Mouse (Mus musculus) liver, adult 2 months (tissue): ENCODE results near the gene Pard6a. TPM values are rescaled to one million over a fixed set of nuclear protein-coding genes. Genes with fewer than 3 reads are reported as not detected.

Experiments used
- DNase-seq: peaks from one replicate; pipeline ENCODE4 v3.0.0-alpha.2; 2011; ENCODE audit warnings: low read depth, low spot score; ENCODE audit errors: extremely low read depth
- H3K27ac ChIP-seq: fragments of 200-500 bp; replicated peaks from 2 replicates; pipeline ENCODE4 v1.5.1; 2012; ENCODE audit warnings: low read depth, mild to moderate bottlenecking, control low read depth, inconsistent platforms, low read length; ENCODE audit not compliant: insufficient read depth
- H3K27me3 ChIP-seq: fragments of 200-500 bp; 2 replicates; pipeline ENCODE4 v1.6.1; 2012; ENCODE audit warnings: mild to moderate bottlenecking, moderate library complexity, low read length, inconsistent platforms; ENCODE audit not compliant: control insufficient read depth, insufficient read depth
- H3K36me3 ChIP-seq: fragments of 200-500 bp; 2 replicates; pipeline ENCODE4 v1.6.1; 2012; ENCODE audit warnings: low read length, inconsistent platforms; ENCODE audit not compliant: control insufficient read depth, insufficient read depth
- H3K4me1 ChIP-seq: fragments of 200-500 bp; 2 replicates; pipeline ENCODE4 v1.6.1; 2011; ENCODE audit warnings: low read length; ENCODE audit not compliant: control insufficient read depth, insufficient read depth
- H3K4me3 ChIP-seq: fragments of 200-500 bp; 2 replicates; pipeline ENCODE4 v1.5.1; 2011; ENCODE audit warnings: low read depth, mild to moderate bottlenecking, control low read depth, low read length, moderate library complexity; ENCODE audit not compliant: insufficient read depth
- H3K79me2 ChIP-seq: fragments of 200-500 bp; 2 replicates; pipeline ENCODE4 v1.6.1; 2012; ENCODE audit warnings: inconsistent platforms, mild to moderate bottlenecking, low read length, moderate library complexity; ENCODE audit not compliant: control insufficient read depth, insufficient read depth
- H3K9ac ChIP-seq: fragments of 200-500 bp; 2 replicates; pipeline ENCODE4 v1.6.1; 2012; ENCODE audit warnings: low read depth, mild to moderate bottlenecking, control low read depth, inconsistent platforms, low read length
- CTCF ChIP-seq: fragments of 200-500 bp; IDR thresholded peaks from 2 replicates; pipeline ENCODE4 v1.5.1; 2011; ENCODE audit warnings: low read depth, low read length, control low read depth
- POLR2A ChIP-seq: fragments of 200-500 bp; IDR thresholded peaks from 2 replicates; pipeline ENCODE4 v1.6.1; 2011; ENCODE audit warnings: low read length, control low read depth; ENCODE audit not compliant: insufficient read depth; ENCODE audit errors: extremely low read depth
- WGBS: fragments of 180-500 bp; shearing (Covaris S2); methylation state at CpG from one replicate; pipeline ENCODE4 v1.1.7; 2018; 5-methylcytosine and 5-hydroxymethylcytosine counted together
- polyA plus RNA-seq: library from polyadenylated mRNA; depleted of rRNA; stranded (reverse); fragments of >200 nt; gene quantifications from 2 replicates; pipeline ENCODE4 v1.2.3, GENCODE M21; 2012
- total RNA-seq: library from RNA; depleted of rRNA; stranded (reverse); fragments of >200 nt; gene quantifications from 2 replicates; pipeline ENCODE4 v1.2.3, GENCODE M21; 2014

Gene Pard6a
- total and polyA plus RNA-seq, 2 experiments = 4.1 to 8.6 TPM

GRCm38 (mm10) chr8:105704146-105704812 is 3.3 kb downstream of the Pard6a start:
- no peak for DNase-seq
- Histone ChIP-seq H3K27ac (no peak overlapping the region), H3K27me3 (no peaks in the 10 kb centered on the region), H3K79me2 (no peaks in the 10 kb centered on the region), H3K4me3 (no peak overlapping the region), H3K9ac (no peak overlapping the region), H3K4me1 (peaks cover 7% of the 10 kb centered on the region), H3K36me3 (no peaks in the 10 kb centered on the region)
- TF ChIP-seq CTCF (no peak), POLR2A (no peak)
- 97% methylated on average over 34 of the region's 34 CpGs for WGBS

GRCm38 (mm10) chr8:105704955-105705354 is 4.0 kb downstream of the Pard6a start:
- DNase-seq = no peak
- no peak overlapping the region for H3K9ac ChIP-seq
- H3K27me3 ChIP-seq = no peaks in the 10 kb centered on the region
- H3K27ac ChIP-seq = no peak overlapping the region
- H3K36me3 ChIP-seq = no peaks in the 10 kb centered on the region
- 92% methylated on average over 6 of the region's 6 CpGs for WGBS
- H3K4me1 ChIP-seq = peaks cover 7% of the 10 kb centered on the region
- TF ChIP-seq POLR2A = no peak
- no peak for TF ChIP-seq CTCF
- no peak overlapping the region for H3K4me3 ChIP-seq
- no peaks in the 10 kb centered on the region for H3K79me2 ChIP-seq

GRCm38 (mm10) chr8:105706426-105706825 is 5.5 kb downstream of the Pard6a start:
- Histone ChIP-seq H3K27ac (no peak overlapping the region), H3K4me3 (no peak overlapping the region), H3K4me1 (peaks cover 7% of the 10 kb centered on the region), H3K9ac (no peak overlapping the region), H3K79me2 (no peaks in the 10 kb centered on the region), H3K36me3 (no peaks in the 10 kb centered on the region), H3K27me3 (no peaks in the 10 kb centered on the region)
- WGBS = 93% methylated on average over 12 of the region's 12 CpGs
- no peak for DNase-seq
- TF ChIP-seq CTCF = no peak
- TF ChIP-seq POLR2A = no peak

- Histone ChIP-seq H3K36me3 (no peaks in the 10 kb centered on the region), H3K4me3 (peak within 1 kb of the TSS; percentile 72), H3K9ac (peak within 1 kb of the TSS; percentile 59), H3K27me3 (no peaks in the 10 kb centered on the region), H3K4me1 (peaks cover 3% of the 10 kb centered on the region), H3K79me2 (no peaks in the 10 kb centered on the region), H3K27ac (no peak within 1 kb of the TSS)
- WGBS = 4% methylated on average over 55 of the region's 55 CpGs
- peak; percentile 83 for DNase-seq
- TF ChIP-seq POLR2A (no peak), CTCF (no peak)
Observed at GRCm38 (mm10) chr8:105707498-105708403, 6.8 kb downstream of the Pard6a start, which contains the start of the genes 4933405L10Rik and Enkd1. 4933405L10Rik (plus strand) TSS chr8:105707655. Enkd1 (minus strand) TSS chr8:105708210.

- H3K36me3 ChIP-seq = no peaks in the 10 kb centered on the region
- H3K4me1 ChIP-seq = peaks cover 3% of the 10 kb centered on the region
- WGBS = 93% methylated on average over 8 of the region's 8 CpGs
Observed at GRCm38 (mm10) chr8:105708675-105709074, 7.7 kb downstream of the Pard6a start.

More at GRCm38 (mm10) chr8:105708675-105709074, 7.7 kb downstream of the Pard6a start:
- Histone ChIP-seq H3K4me3 (no peak overlapping the region), H3K9ac (no peak overlapping the region), H3K79me2 (no peaks in the 10 kb centered on the region), H3K27me3 (no peaks in the 10 kb centered on the region), H3K27ac (no peak overlapping the region)
- no peak for DNase-seq
- TF ChIP-seq CTCF = no peak
- no peak for TF ChIP-seq POLR2A
